Mouse (Mus musculus) heart, adult 2 months (tissue): ENCODE data around the gene Egr4. TPM values are rescaled to one million over a fixed set of nuclear protein-coding genes. Genes with fewer than 3 reads are reported as not detected.

ENCODE experiments used
- DNase-seq, 2 experiments: peaks; one replicate each; pipeline ENCODE4 v3.0.0; 2021
- H3K27ac ChIP-seq: fragments of 200-600 bp; 2 replicates; pipeline ENCODE4 v1.8.1; 2022
- H3K27me3 ChIP-seq: fragments of 200-500 bp; 2 replicates; pipeline ENCODE4 v1.6.1; 2012; ENCODE audit warnings: mild to moderate bottlenecking, low read length, inconsistent platforms, mixed read lengths; ENCODE audit not compliant: control insufficient read depth, insufficient read depth
- H3K36me3 ChIP-seq: fragments of 200-500 bp; 2 replicates; pipeline ENCODE4 v1.6.1; 2012; ENCODE audit warnings: low read length, inconsistent platforms; ENCODE audit not compliant: control insufficient read depth, insufficient read depth
- H3K4me1 ChIP-seq: fragments of 200-500 bp; 2 replicates; pipeline ENCODE4 v1.6.1; 2011; ENCODE audit warnings: low read length; ENCODE audit not compliant: control insufficient read depth, insufficient read depth
- H3K4me3 ChIP-seq: fragments of 200-600 bp; 2 replicates; pipeline ENCODE4 v1.8.1; 2022
- H3K79me2 ChIP-seq: fragments of 200-500 bp; replicated peaks from 2 replicates; pipeline ENCODE4 v1.6.1; 2012; ENCODE audit warnings: mild to moderate bottlenecking, inconsistent platforms, low read length, moderate library complexity, mixed read lengths; ENCODE audit not compliant: control insufficient read depth, insufficient read depth
- H3K9ac ChIP-seq: fragments of 200-500 bp; 2 replicates; pipeline ENCODE4 v1.6.1; 2012; ENCODE audit warnings: low read depth, mild to moderate bottlenecking, control low read depth, inconsistent platforms, low read length, mixed read lengths
- CTCF ChIP-seq: fragments of 200-600 bp; IDR thresholded peaks from 2 replicates; pipeline ENCODE4 v1.8.1; 2022; ENCODE audit warnings: antibody characterized with exemption, mild to moderate bottlenecking, moderate library complexity
- EP300 ChIP-seq: fragments of 200-500 bp; IDR thresholded peaks from 2 replicates; pipeline ENCODE4 v1.6.1; 2011; ENCODE audit warnings: low read depth, low read length, control low read depth; ENCODE audit not compliant: insufficient read depth
- POLR2A ChIP-seq: fragments of 200-500 bp; IDR thresholded peaks from 2 replicates; pipeline ENCODE4 v1.6.1; 2011; ENCODE audit warnings: mild to moderate bottlenecking, low read depth, low read length, control low read depth; ENCODE audit not compliant: insufficient read depth
- WGBS: fragments of 180-500 bp; shearing (Covaris S2); methylation state at CpG from one replicate; pipeline ENCODE4 v1.1.7; 2018; 5-methylcytosine and 5-hydroxymethylcytosine counted together
- intact Hi-C: fragments of 180-260 bp; cut with DNase I; formaldehyde crosslinking; loops from one replicate; pipeline ENCODE4 v1.15.1; 2025
- polyA plus RNA-seq: library from polyadenylated mRNA; depleted of rRNA; stranded (reverse); fragments of >200 nt; gene quantifications from 2 replicates; pipeline ENCODE4 v1.2.3, GENCODE M21; 2012
- total RNA-seq, 2 experiments: library from RNA; stranded (reverse); gene quantifications; 2 replicates each; pipeline ENCODE4 v1.2.3; 2021

Egr4 gene
- total and polyA plus RNA-seq, 3 experiments: not detected

DNA sequence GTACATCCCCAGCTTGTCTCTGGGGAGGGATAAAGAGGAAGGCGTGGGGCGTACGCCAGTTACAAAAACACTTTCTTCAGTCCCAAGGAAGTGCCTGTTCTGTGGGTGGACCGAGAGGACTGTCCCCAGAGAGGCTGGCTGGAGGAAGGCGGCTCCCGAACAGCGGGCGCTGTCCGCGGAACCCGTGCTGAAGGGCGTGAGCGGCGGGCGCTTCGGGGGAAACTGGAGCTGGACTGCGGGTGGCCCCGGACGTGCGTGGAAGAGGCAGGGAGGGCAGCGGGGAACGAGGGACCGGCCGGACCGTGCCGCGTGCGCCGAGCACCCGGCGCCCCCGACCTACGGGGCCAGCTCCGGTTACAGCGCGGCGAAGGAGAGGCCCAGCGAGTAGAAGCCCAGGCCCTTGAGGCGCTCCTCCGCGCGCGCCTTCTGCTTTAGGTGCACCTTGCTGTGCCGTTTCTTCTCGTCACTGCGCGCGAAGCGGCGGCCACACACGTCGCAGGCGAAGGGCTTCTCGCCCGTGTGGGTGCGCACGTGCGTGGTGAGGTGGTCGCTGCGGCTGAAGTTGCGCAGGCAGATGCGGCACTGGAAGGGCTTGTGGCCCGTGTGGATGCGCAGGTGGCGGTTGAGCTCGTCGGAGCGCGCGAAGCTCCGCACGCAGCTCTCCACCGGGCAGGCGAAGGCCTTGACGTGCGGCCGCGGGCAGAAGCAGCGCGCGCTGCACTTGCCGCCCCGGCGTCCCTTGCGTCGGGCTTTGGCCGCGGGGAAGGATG is 1.9 kb downstream of the Egr4 start:
- no peak overlapping the region for H3K4me3 ChIP-seq

GRCm38 (mm10) chr6:85510476-85510875 is 2.9 kb downstream of the Egr4 start:
- no peak for TF ChIP-seq POLR2A
- TF ChIP-seq CTCF: peak; percentile 38
- no peak for TF ChIP-seq EP300
- Histone ChIP-seq H3K9ac (no peak overlapping the region), H3K27me3 (peaks cover 23% of the 10 kb centered on the region), H3K4me1 (no peaks in the 10 kb centered on the region), H3K36me3 (no peaks in the 10 kb centered on the region), H3K27ac (no peak overlapping the region), H3K79me2 (no peaks in the 10 kb centered on the region), H3K4me3 (no peak overlapping the region)
- intact Hi-C loops: no loop called here
- WGBS: 5% methylated on average over 6 of the region's 6 CpGs
- no peak for DNase-seq

More for the DNA sequence above, 1.9 kb downstream of the Egr4 start:
- peaks cover 25% of the 10 kb centered on the region for H3K27me3 ChIP-seq
- no peak overlapping the region for H3K27ac ChIP-seq
- no peaks in the 10 kb centered on the region for H3K4me1 ChIP-seq
- intact Hi-C loops: no loop called here
- H3K36me3 ChIP-seq: no peaks in the 10 kb centered on the region
- H3K9ac ChIP-seq: no peak overlapping the region
- peak; percentile 28 to 63 for DNase-seq
- no peak for TF ChIP-seq CTCF
- WGBS: under 1% methylated on average over 88 of the region's 88 CpGs
- no peaks in the 10 kb centered on the region for H3K79me2 ChIP-seq

- peaks cover 22% of the 10 kb centered on the region for H3K27me3 ChIP-seq
Measured at GRCm38 (mm10) chr6:85508602-85509001, 4.8 kb downstream of the Egr4 start.

DNA sequence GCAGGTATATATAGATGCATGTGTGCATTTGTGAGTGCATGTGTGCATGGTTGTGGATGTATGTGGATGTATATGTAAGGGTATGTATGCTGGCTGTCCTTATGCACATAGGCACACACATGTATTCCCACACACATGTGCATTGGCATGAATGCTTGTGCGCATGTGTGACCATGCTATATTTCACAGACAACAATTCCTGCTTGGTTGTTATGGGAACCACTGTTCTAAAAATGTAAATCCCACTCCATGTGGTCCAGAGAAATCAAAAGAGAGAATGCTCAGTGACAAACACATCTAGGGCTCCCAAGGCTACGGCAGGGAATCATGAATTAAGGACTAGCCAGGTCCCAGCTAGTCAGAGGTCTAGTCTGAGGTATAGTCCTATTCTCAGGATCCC is 8.5 kb downstream of the Egr4 start:
- 75% methylated on average over 2 of the region's 2 CpGs for WGBS
- intact Hi-C loops: no loop called here
- no peaks in the 10 kb centered on the region for H3K4me1 ChIP-seq
- H3K36me3 ChIP-seq: no peaks in the 10 kb centered on the region
- H3K4me3 ChIP-seq: no peak overlapping the region
- no peak overlapping the region for H3K27ac ChIP-seq
- H3K27me3 ChIP-seq: peaks cover 11% of the 10 kb centered on the region
- no peak for TF ChIP-seq EP300
- no peak for TF ChIP-seq CTCF
- no peak for TF ChIP-seq POLR2A
- DNase-seq: no peak
- no peaks in the 10 kb centered on the region for H3K79me2 ChIP-seq
- no peak overlapping the region for H3K9ac ChIP-seq

More at GRCm38 (mm10) chr6:85508602-85509001, 4.8 kb downstream of the Egr4 start:
- 43% methylated on average over 5 of the region's 5 CpGs for whole genome bisulfite sequencing
- Histone ChIP-seq H3K27ac (no peak overlapping the region), H3K4me1 (no peaks in the 10 kb centered on the region), H3K36me3 (no peaks in the 10 kb centered on the region), H3K9ac (no peak overlapping the region), H3K4me3 (no peak overlapping the region), H3K79me2 (no peaks in the 10 kb centered on the region)
- no peak for DNase-seq
- intact Hi-C loops: no loop called here
- TF ChIP-seq CTCF: no peak

DNA sequence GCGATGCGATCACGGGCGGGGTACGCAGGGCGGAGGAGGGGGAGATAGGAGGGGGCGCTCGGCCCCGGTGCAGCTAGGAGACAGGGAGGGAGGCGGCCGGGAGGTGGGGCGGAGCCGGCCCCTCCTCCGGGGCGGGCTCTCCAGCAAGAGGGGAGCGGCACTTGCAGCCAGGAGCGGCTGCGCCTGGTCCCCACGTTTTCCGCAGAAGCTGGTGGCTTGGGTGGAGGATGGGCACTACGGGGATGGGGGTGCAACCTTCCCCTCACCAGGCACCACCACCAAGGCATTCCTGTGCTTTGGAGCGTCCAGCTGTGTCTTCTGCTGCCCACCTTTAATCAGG is 10.5 kb downstream of the Egr4 start, which contains the start of gene Fbxo41:
Gene Fbxo41, minus strand, starts transcription at position 84 of the 340 bp plus-strand sequence.
- intact Hi-C loops: no loop called here
- TF ChIP-seq EP300 (no peak), POLR2A (no peak)
- Histone ChIP-seq H3K27me3 (peaks cover 11% of the 10 kb centered on the region), H3K4me1 (no peaks in the 10 kb centered on the region), H3K27ac (no peak within 1 kb of the TSS), H3K4me3 (peak within 1 kb of the TSS; percentile 27), H3K79me2 (no peaks in the 10 kb centered on the region), H3K9ac (no peak within 1 kb of the TSS), H3K36me3 (no peaks in the 10 kb centered on the region)
- peak in 1 of 2 experiments; percentile 8 for DNase-seq
- 3% methylated on average over 20 of the region's 22 CpGs for WGBS

DNA sequence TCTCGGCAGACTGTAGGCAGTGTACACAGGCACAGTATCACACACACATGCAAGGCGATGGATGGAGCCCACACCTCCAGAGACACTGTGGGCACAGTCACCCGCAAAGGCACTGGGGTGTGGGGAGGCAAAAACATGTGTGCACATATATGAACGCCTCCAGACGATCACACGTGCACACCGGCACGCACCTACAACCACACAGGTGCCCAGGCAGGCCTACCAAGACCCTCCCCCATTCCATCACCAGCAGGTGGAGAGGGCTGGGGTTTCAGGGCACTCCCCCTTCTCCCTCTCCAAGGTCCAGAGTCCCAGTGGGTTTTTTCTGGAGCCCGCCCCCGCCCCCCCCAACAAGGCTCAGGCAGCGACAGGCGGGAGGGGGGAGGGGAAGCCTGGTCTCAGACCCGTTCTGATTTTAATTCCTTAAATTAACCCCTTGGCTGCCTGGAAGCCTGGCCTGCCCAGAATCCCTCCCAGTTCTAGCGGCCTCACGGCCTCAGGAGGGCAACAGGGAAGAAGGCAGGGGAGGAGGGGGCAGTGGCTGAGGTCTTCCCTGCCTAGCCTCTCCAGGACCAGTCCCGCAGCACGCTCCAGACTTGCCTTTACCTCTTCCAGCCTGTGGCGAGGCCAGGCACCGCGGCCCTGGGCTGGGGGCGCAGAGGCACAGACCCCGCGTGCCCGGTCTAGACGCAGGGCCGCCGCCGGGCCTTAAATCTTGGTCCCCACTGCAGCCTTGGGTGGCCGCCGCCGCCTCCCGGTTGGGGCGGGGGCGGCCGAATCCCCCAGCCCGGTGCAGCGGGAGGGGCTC is 11.1 kb downstream of the Egr4 start:
- WGBS: 3% methylated on average over 37 of the region's 37 CpGs
- DNase-seq: no peak
- H3K36me3 ChIP-seq: no peaks in the 10 kb centered on the region
- H3K27ac ChIP-seq: no peak overlapping the region
- H3K9ac ChIP-seq: no peak overlapping the region
- peak overlapping the region; percentile 27 for H3K4me3 ChIP-seq
- no peaks in the 10 kb centered on the region for H3K4me1 ChIP-seq
- H3K79me2 ChIP-seq: no peaks in the 10 kb centered on the region
- TF ChIP-seq EP300: no peak
- TF ChIP-seq CTCF: no peak
- no peak for TF ChIP-seq POLR2A
- intact Hi-C loops: no loop called here
- peaks cover 11% of the 10 kb centered on the region for H3K27me3 ChIP-seq
